ENCODE assay signal across 22 mouse cellular contexts in the genomic region with DNA sequence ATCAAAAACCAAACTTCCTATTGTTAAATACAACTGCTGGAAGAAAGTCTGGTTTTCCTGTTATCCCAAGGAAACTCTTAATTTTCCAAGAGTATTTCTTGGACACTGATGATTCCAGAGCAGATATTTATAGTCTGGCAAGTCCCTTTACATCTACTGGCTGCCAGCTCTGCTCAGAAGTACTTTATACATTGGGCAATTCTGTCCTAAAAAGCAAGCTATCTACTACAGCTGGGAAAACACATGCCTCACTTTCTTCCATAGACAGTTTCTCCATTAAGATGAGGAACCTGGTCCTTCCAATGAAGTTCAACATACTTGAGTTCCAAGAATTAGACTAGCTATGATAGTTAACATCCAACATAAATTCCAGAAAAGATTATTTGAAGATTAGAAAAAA. TPM values are rescaled to one million over a fixed set of nuclear protein-coding genes. Genes with fewer than 3 reads are reported as not detected.
DNase-seq lines count a peak whose midpoint lies in the region; ATAC-seq and TF ChIP-seq lines count a peak whose summit lies in the region.
"Had no signal": no experiment of that assay in that cellular context is flagged by ENCODE, and none has a peak within 500 bp of the region (broad histone marks: within the 10 kb centered on the region; RNA-seq: fewer than 3 reads in every experiment).

No protein-coding gene starts in this region.

- peak; percentile 69; the same call in 1 of the 2 replicates for ATAC-seq in frontal cortex, adult (ENCODE audit: low TSS enrichment)
- ATAC-seq in heart, embryonic 13.5 days (ENCODE audit: extremely low read depth, insufficient number of reproducible peaks, low FRiP score, low TSS enrichment), result no peak
- ATAC-seq: forebrain, embryonic 14.5 days; hindbrain, postnatal 0 days; intestine, embryonic 16.5 days had no signal

- no peak overlapping the region for H3K4me3 ChIP-seq in heart, embryonic 13.5 days
- H3K4me3 ChIP-seq in layer of hippocampus, adult 2 months, result no peak overlapping the region
- H3K4me3 ChIP-seq: hindbrain, embryonic 10.5 days had no signal

- H3K27me3 ChIP-seq in heart, embryonic 13.5 days (replicated peaks), result no peaks in the 10 kb centered on the region

- no peaks in the 10 kb centered on the region for H3K9me3 ChIP-seq in heart, embryonic 13.5 days
- H3K9me3 ChIP-seq: hindbrain, embryonic 10.5 days had no signal

- H3K36me3 ChIP-seq in heart, embryonic 13.5 days, result no peaks in the 10 kb centered on the region

- no peak for TF ChIP-seq CTCF in layer of hippocampus, adult 2 months (conservative IDR thresholded peaks at IDR 0.05)

- H3K4me2 ChIP-seq in heart, embryonic 13.5 days, result no peak overlapping the region
- H3K4me2 ChIP-seq: midbrain, embryonic 11.5 days had no signal

- DNase-seq in frontal cortex, postnatal 14 days (ENCODE audit: low spot score in 2 of 2), result no peak
- no peak for DNase-seq in heart, adult 8-10 months (ENCODE audit: low spot score)
- DNase-seq in layer of hippocampus, adult 2 months (ENCODE audit: low spot score in 2 of 2), result no peak
- no peak for DNase-seq in layer of hippocampus, adult 9-10 months (ENCODE audit: low spot score)
- DNase-seq in NIH3T3 (ENCODE audit: low read depth), result peak; percentile 38
- DNase-seq in retina, embryonic 14.5 days (ENCODE audit: low spot score), result no peak
- DNase-seq: adrenal gland, postnatal 36 days; cerebellum, adult 9-10 months; gastrocnemius, postnatal 25 days; kidney, postnatal 36 days; layer of hippocampus, adult 9-11 months; right cerebral cortex, adult 18-20 months; right cerebral cortex, postnatal 4 days; thymus, postnatal 14 days had no signal

- no peak overlapping the region for H3K9ac ChIP-seq in heart, embryonic 13.5 days
- H3K9ac ChIP-seq: liver, embryonic 14.5 days had no signal

- peak overlapping the region; percentile 88 for H3K27ac ChIP-seq in heart, embryonic 13.5 days (replicated peaks)
- 0 out of 2 replicates have a peak overlapping the region, but pooled peaks have one; percentile 36 for H3K27ac ChIP-seq in layer of hippocampus, adult 2 months
- H3K27ac ChIP-seq: hindbrain, embryonic 10.5 days; hindbrain, postnatal 0 days; liver, embryonic 14.5 days had no signal

- H3K4me1 ChIP-seq in heart, embryonic 13.5 days, result peaks cover 69% of the 10 kb centered on the region

RNA-seq across cellular contexts. Expression of a gene that starts 44.9 kb away (rescaled TPM):
- polyA plus RNA-seq in heart, embryonic 13.5 days (2015; fragmentation: Nextera tagmentation; extraction: Ambion mirVana), result 14.7 and 14.8 TPM in 2 replicates
- total RNA-seq in heart, adult 8-10 months (2022), result 100 to 1,000 TPM; 121 to 157 (median 140) TPM
- total RNA-seq in layer of hippocampus, adult 2 months (2021), result 100 to 1,000 TPM; 192 to 203 TPM
